26 mouse cellular contexts compared by ENCODE assay signal in genomic region chr7:28070531-28071298, GRCm38 (mm10). TPM values are rescaled to one million over a fixed set of nuclear protein-coding genes. Genes with fewer than 3 reads are reported as not detected.
DNase-seq lines count a peak whose midpoint lies in the region; ATAC-seq and TF ChIP-seq lines count a peak whose summit lies in the region.
"Had no signal": no experiment of that assay in that cellular context is flagged by ENCODE, and none has a peak within 500 bp of the region (broad histone marks: within the 10 kb centered on the region; RNA-seq: fewer than 3 reads in every experiment).

Fcgbp (plus strand) TSS chr7:28071236.

- H3K9ac ChIP-seq in heart, embryonic 12.5 days: no peak within 1 kb of the TSS
- H3K9ac ChIP-seq in stomach, postnatal 0 days (ENCODE audit: low read length): no peak within 1 kb of the TSS
- H3K9ac ChIP-seq: forebrain, embryonic 13.5 days; hindbrain, embryonic 14.5 days; liver, embryonic 15.5 days; neural tube, embryonic 12.5 days had no signal

- peak; percentile 89 for DNase-seq in heart, adult 11 months
- DNase-seq in thymus, adult 2 months: no peak
- DNase-seq in thymus, postnatal 25 days: no peak
- DNase-seq in large intestine, adult 2 months (ENCODE audit: low read depth, low spot score): peak; percentile 72
- peak; percentile 76 for DNase-seq in stomach, postnatal 0 days (ENCODE audit: low spot score)
- DNase-seq in heart, embryonic 10.5 days (ENCODE audit: low spot score): no peak
- DNase-seq in cerebellum, adult 9-11 months: no peak
- DNase-seq: adrenal gland, postnatal 25 days; cerebellum, adult 18-20 months; cerebellum, postnatal 25 days; gastrocnemius, postnatal 10 days; heart, postnatal 4 days; kidney, adult 8-10 months; kidney, postnatal 10 days; layer of hippocampus, adult 9-11 months; lung, postnatal 36 days; right cerebral cortex, postnatal 4 days had no signal

- no peak within 1 kb of the TSS for H3K4me2 ChIP-seq in heart, embryonic 12.5 days
- no peak within 1 kb of the TSS for H3K4me2 ChIP-seq in stomach, postnatal 0 days (replicated peaks; ENCODE audit: low read depth)
- H3K4me2 ChIP-seq: forebrain, embryonic 13.5 days; heart, embryonic 11.5 days; hindbrain, embryonic 14.5 days; liver, embryonic 15.5 days; midbrain, embryonic 11.5 days; neural tube, embryonic 12.5 days had no signal

- no peak within 1 kb of the TSS for H3K27ac ChIP-seq in heart, embryonic 12.5 days (ENCODE audit: poor library complexity, severe bottlenecking)
- H3K27ac ChIP-seq in thymus, adult 2 months (ENCODE audit: control insufficient read depth, insufficient read depth, low read length): no peak within 1 kb of the TSS
- no peak within 1 kb of the TSS for H3K27ac ChIP-seq in stomach, postnatal 0 days (replicated peaks)
- no peak within 1 kb of the TSS for H3K27ac ChIP-seq in heart, embryonic 10.5 days
- H3K27ac ChIP-seq: forebrain, embryonic 13.5 days; hindbrain, embryonic 14.5 days; liver, embryonic 15.5 days; neural tube, embryonic 12.5 days had no signal

- no peak for TF ChIP-seq EP300 in stomach, postnatal 0 days (optimal IDR thresholded peaks at IDR 0.05)

- TF ChIP-seq POLR2A in thymus, adult 2 months (IDR thresholded peaks at IDR 0.05; ENCODE audit: control insufficient read depth, extremely low read depth, insufficient read depth, low read length, poor library complexity): no peak

- no peaks in the 10 kb centered on the region for H3K36me3 ChIP-seq in heart, embryonic 12.5 days
- H3K36me3 ChIP-seq in thymus, adult 2 months (ENCODE audit: control insufficient read depth, insufficient read depth, low read length): no peaks in the 10 kb centered on the region
- no peaks in the 10 kb centered on the region for H3K36me3 ChIP-seq in stomach, postnatal 0 days (ENCODE audit: control insufficient read depth, insufficient read depth, low read length)
- no peaks in the 10 kb centered on the region for H3K36me3 ChIP-seq in heart, embryonic 10.5 days
- H3K36me3 ChIP-seq: liver, embryonic 15.5 days; neural tube, embryonic 12.5 days had no signal

- 87% methylated on average over 21 of the region's 21 CpGs for WGBS in heart, embryonic 12.5 days
- WGBS in thymus, adult 2 months: 82% methylated on average over 21 of the region's 21 CpGs
- 42% methylated on average over 21 of the region's 21 CpGs for WGBS in large intestine, adult 2 months
- WGBS in stomach, postnatal 0 days: 67% methylated on average over 21 of the region's 21 CpGs
- WGBS in heart, embryonic 10.5 days: 84% methylated on average over 21 of the region's 21 CpGs

- no peaks in the 10 kb centered on the region for H3K27me3 ChIP-seq in heart, embryonic 12.5 days (replicated peaks)
- no peaks in the 10 kb centered on the region for H3K27me3 ChIP-seq in thymus, adult 2 months (ENCODE audit: control insufficient read depth, insufficient read depth, low read length)
- no peaks in the 10 kb centered on the region for H3K27me3 ChIP-seq in stomach, postnatal 0 days (ENCODE audit: control insufficient read depth, insufficient read depth, low read length)
- no peaks in the 10 kb centered on the region for H3K27me3 ChIP-seq in heart, embryonic 10.5 days (ENCODE audit: insufficient read depth, poor library complexity, severe bottlenecking)
- H3K27me3 ChIP-seq: liver, embryonic 15.5 days; neural tube, embryonic 12.5 days had no signal

- ATAC-seq in heart, embryonic 12.5 days (ENCODE audit: insufficient number of reproducible peaks, low FRiP score): no peak
- ATAC-seq in stomach, postnatal 0 days (ENCODE audit: low FRiP score, low TSS enrichment): peak; percentile 72
- ATAC-seq: forebrain, embryonic 13.5 days had no signal

- no peaks in the 10 kb centered on the region for H3K9me3 ChIP-seq in heart, embryonic 12.5 days (replicated peaks)
- H3K9me3 ChIP-seq in stomach, postnatal 0 days (ENCODE audit: control insufficient read depth, low read length): no peaks in the 10 kb centered on the region
- no peaks in the 10 kb centered on the region for H3K9me3 ChIP-seq in heart, embryonic 10.5 days
- H3K9me3 ChIP-seq: forebrain, embryonic 13.5 days; liver, embryonic 15.5 days; neural tube, embryonic 12.5 days had no signal

- H3K4me1 ChIP-seq in heart, embryonic 12.5 days (replicated peaks): no peaks in the 10 kb centered on the region
- H3K4me1 ChIP-seq in thymus, adult 2 months (replicated peaks; ENCODE audit: control insufficient read depth, insufficient read depth, low read length): no peaks in the 10 kb centered on the region
- H3K4me1 ChIP-seq in stomach, postnatal 0 days (replicated peaks; ENCODE audit: control insufficient read depth, insufficient read depth): no peaks in the 10 kb centered on the region
- H3K4me1 ChIP-seq in heart, embryonic 10.5 days: no peaks in the 10 kb centered on the region
- H3K4me1 ChIP-seq: forebrain, embryonic 13.5 days; liver, embryonic 15.5 days; neural tube, embryonic 12.5 days had no signal

- no peak within 1 kb of the TSS for H3K4me3 ChIP-seq in heart, embryonic 12.5 days
- H3K4me3 ChIP-seq in thymus, adult 2 months (ENCODE audit: control insufficient read depth, insufficient read depth, low read length): no peak within 1 kb of the TSS
- no peak within 1 kb of the TSS for H3K4me3 ChIP-seq in stomach, postnatal 0 days (ENCODE audit: low read depth, low read length)
- H3K4me3 ChIP-seq in heart, embryonic 10.5 days: no peak within 1 kb of the TSS
- H3K4me3 ChIP-seq: forebrain, embryonic 13.5 days; liver, embryonic 15.5 days; myocyte; neural tube, embryonic 12.5 days had no signal

- no peak for TF ChIP-seq CTCF in thymus, adult 2 months (IDR thresholded peaks at IDR 0.05; ENCODE audit: borderline replicate concordance, control insufficient read depth, extremely low read depth, insufficient read depth, low read length, poor library complexity)
- no peak for TF ChIP-seq CTCF in stomach, postnatal 0 days (IDR thresholded peaks at IDR 0.05; ENCODE audit: low read depth)

RNA-seq across cellular contexts. Expression of gene Fcgbp, which starts in this region (rescaled TPM):
- polyA plus RNA-seq in heart, embryonic 12.5 days (2016; fragmentation: Nextera tagmentation; extraction: Ambion mirVana): not detected in 2 replicates
- polyA plus RNA-seq in thymus, adult 2 months (2012; rRNA removed): 296 and 318 TPM in 2 replicates
- 2,978 and 3,484 TPM in 2 replicates for polyA plus RNA-seq in large intestine, adult 2 months (2012; rRNA removed)
- polyA plus RNA-seq in stomach, postnatal 0 days (2015; fragmentation: Nextera tagmentation; extraction: Ambion mirVana): 17.1 and 32.2 TPM in 2 replicates
- polyA plus RNA-seq in heart, embryonic 10.5 days (2016; fragmentation: Nextera tagmentation; extraction: Ambion mirVana): 0.41 TPM in 1 of 2 replicates, not detected in the other
- polyA plus RNA-seq: heart, postnatal 0 days; midbrain, embryonic 11.5 days; myocyte; neural tube, embryonic 12.5 days had no signal

Comparison
In these comparisons a context has a peak if more than half of its experiments do, and no peak if none do; other contexts are left out.
1. RNA of gene Fcgbp (polyA plus RNA-seq): 2,978 to 3,484 TPM in large intestine, adult 2 months, 296 to 318 TPM in thymus, adult 2 months and 17.1 to 32.2 TPM in stomach, postnatal 0 days; 0.41 TPM in heart, embryonic 10.5 days and not detected in heart, embryonic 12.5 days; every median in the first group is over 10 times any median in the second.
2. DNase-seq: peak in heart, adult 11 months (single experiment), large intestine, adult 2 months (single experiment) and stomach, postnatal 0 days (single experiment); none in thymus, adult 2 months (single experiment), thymus, postnatal 25 days (single experiment), heart, embryonic 10.5 days (single experiment) and cerebellum, adult 9-11 months (single experiment).